Mouse (Mus musculus): ENCODE results near the gene Gm4756.
"Not testable (repeated sequence)": the region's sequence is repeated elsewhere in the genome, so short reads cannot be mapped to it uniquely, and the experiment has no call there.

Gene Gm4756

GRCm38 (mm10) chr12:72648921-72649320 is 540 bp downstream of the Gm4756 start:
- no peak for DNase-seq

GRCm38 (mm10) chr12:72638025-72638424 is 11.4 kb downstream of the Gm4756 start:
- DNase-seq: no peak

DNA sequence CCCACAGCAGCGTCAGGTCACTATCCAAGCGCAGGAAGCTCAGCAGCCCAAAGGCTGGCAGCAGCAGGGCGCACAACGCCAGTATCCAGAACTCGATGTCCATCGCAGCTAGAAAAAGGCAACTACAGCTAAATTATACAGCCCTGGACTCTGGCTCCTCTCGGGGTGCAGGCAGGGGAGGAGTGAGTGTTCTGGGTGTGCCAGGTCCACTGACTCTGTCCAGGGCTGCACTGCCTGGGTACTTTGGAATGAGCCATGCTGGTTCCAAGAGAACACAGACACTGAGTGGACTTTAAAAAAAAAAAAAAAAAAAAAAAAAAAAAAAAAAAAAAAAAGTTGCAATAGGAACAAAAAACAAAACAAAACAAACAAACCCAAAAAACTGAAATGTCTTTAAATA is 20.7 kb downstream of the Gm4756 start:
- DNase-seq: no peak

GRCm38 (mm10) chr12:72622853-72623496 is 26.5 kb downstream of the Gm4756 start:
- DNase-seq: no peak

DNA sequence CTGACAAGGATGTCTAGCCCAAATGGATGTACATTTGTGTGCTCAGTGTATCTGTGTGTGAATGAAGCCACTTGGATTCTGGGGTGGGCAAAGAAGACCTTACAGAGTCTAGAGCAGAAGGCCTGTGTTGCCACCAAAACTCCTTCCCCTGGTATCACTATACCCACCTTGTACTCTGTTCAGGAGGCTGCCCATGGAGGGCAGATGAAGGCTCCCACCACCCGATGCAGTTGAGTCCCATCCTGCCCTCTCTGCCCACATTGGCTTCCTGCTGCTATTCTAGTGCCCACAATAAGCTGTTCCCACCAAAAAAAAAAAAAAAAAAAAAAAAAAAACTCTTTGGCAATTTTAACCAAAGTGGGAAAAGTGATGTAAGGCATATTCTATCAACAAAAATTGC is 28.0 kb downstream of the Gm4756 start:
- no peak for DNase-seq

DNA sequence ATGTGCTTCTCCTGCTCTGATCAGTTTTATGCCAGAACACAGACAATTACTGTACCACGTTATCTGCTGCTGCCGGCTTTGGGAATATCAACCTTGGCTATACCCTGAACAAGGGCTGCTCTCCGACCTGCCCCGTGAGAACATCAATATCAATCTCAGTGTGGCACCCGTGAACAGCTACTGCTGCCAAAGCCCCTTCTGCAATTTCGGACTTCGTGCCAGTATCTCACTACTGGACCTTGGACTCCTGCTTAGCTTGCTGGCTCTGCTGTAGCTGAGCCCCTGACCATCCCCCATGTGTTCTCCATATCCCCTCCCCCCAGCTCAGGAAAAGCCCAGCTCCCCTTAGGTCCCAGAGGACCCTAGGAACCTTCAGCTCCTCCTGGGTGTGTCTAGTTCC is 28.6 kb downstream of the Gm4756 start:
- DNase-seq: no peak

DNA sequence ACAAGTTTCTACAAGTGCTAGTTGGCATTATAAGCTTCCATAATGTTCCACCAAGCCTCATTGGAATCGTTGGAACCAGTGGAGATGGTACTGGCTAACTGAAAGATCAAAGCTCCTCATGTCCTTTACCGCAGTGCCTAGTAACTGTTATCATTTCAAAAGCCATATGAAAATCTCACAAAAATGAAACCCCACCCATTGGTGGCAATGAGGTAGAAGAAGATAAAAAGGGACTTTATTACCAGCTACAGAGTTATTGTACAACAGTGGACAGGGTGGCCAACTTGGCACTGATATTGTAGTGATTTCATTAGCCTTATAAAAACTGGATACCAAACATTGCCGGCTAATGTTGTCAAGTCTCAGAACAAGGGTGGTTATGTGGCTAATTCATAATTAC is 37.4 kb downstream of the Gm4756 start:
- DNase-seq: no peak

DNA sequence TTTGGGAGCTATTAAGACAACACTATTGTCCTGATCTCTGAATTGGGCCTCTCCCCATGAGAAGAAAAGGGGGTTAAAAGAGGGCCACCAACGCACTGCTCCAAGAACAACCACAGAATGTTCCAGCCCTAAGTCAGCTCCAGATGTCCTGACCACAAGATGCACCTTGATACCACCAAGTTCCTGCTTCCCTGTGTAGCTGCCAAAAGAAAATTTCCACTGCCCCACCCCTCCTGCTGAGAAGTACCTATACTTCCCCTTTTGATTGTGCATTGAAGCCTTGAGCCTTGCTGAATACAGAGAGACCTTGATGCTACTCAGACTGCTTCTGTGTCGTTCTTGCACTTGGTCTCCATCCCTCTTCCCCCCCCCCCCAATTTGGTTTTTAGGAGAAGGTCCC is 50.7 kb downstream of the Gm4756 start:
- not testable (repeated sequence) for DNase-seq

DNA sequence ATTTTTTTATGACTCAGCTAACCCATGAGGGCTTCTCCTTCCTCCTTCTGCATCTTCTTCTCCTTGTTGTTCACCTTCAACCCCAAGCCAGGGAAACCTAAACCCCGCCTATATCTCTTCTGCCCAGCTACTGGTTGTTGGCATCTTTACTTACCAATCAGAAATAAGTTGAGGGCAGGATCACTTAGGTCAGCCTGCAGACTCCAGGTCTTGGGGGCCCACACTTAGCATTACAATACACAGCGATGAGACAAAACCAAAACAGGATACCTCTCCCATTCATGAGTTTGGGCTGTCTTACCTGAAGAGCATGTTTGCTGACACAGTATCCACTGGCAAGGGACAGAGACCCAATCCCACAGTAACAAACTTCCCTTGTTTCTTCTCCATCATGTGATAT is 55.5 kb downstream of the Gm4756 start:
- DNase-seq: no peak

DNA sequence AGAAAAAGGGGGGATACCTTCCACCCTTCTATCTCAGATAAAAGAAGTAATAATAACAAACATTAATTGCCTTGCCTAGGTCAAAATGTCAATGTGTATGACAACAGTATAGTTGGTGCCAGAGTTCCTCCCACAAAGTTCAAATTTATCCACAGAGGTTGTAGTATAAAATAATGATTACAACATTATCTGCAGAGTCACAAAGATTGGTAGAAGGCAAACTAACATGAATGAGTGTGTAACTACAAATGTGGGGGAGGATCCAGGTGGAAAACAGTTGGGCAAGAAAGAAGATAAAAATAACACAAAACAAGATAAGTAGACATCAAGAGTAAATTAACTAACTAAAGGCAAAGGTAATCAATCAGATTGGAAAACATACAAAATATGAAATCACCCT is 56.5 kb downstream of the Gm4756 start:
- DNase-seq: no peak

DNA sequence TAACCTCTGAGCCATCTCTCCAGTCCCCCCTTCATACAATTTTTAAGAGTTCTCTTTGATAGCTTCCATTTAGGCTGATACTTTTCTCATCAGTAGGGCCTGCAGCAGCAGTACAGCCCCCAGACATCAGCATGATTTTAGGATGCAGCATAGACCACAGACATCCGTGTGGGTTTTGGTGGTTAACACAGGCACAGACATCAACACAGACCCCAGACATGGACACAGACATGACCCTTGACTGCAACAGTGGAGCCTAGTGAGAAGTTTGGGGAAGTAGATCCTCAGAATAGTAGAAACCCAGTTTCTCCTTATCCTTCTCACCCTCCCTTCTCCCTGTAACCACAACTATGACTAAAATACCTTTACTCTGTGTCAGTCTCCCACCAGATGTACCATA is 64.1 kb downstream of the Gm4756 start:
- no peak for DNase-seq

DNA sequence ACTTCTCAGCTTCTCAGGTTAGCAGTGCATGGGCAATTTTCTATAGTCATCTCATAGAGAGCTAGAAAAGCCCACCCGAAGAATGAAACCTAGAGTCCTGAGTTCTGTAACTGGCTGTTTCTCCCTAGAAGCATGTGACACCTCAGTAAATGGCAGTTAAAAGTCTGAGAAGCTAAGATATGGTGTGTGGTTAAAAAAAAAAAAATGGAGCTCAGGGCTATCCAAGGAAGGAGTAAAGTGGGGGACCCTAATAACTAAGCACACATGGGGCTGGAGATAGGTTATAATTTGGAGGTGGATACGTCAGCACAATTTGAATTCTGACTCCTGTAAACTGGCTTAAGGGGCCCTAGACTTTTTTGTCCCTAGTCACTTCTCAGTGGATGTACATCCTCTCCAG is 66.4 kb downstream of the Gm4756 start:
- no peak for DNase-seq

DNA sequence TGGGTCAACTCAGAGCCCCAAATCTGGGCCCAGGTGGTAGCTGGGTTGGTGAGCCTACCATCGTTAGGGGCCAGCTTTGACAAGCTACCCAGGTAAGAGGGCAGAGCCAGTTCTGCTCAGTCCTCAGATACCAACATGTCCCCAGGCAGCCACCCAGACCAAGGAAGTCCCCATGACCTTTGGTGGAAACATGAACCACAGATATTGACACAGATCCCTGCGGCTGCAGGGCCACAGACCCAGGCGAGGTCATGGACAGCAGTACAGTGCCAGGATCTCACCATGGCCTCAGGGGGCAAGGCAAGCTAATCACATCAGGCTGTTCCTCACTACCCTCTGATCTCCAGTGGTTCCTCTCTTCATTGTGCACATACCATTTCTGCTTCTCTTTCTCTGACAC is 67.4 kb downstream of the Gm4756 start:
- DNase-seq: no peak

- DNase-seq: no peak
These were observed 85.1 kb downstream of the Gm4756 start for GRCm38 (mm10) chr12:72564281-72564795.

DNA sequence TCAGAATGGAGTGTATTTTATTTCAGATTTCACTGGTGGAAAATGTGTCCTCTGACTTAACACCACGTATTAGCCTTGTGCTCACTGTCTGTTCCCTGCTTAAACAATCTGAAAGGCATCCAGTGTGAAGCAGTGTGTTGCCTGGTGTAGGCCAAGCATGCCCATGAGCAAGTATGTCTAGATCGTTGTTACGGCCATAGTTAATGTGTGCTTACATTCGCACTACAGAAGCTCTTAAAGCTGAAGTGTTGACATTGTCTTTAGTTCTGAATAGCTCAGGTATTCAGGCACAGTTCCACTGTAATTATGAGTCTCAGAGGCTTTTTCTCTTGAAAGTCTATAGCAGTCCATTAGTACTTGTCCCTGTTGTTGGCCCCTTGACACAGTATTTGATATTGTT is 95.1 kb downstream of the Gm4756 start:
- no peak for DNase-seq

GRCm38 (mm10) chr12:72538571-72538970 is 110.9 kb downstream of the Gm4756 start:
- no peak for DNase-seq

DNA sequence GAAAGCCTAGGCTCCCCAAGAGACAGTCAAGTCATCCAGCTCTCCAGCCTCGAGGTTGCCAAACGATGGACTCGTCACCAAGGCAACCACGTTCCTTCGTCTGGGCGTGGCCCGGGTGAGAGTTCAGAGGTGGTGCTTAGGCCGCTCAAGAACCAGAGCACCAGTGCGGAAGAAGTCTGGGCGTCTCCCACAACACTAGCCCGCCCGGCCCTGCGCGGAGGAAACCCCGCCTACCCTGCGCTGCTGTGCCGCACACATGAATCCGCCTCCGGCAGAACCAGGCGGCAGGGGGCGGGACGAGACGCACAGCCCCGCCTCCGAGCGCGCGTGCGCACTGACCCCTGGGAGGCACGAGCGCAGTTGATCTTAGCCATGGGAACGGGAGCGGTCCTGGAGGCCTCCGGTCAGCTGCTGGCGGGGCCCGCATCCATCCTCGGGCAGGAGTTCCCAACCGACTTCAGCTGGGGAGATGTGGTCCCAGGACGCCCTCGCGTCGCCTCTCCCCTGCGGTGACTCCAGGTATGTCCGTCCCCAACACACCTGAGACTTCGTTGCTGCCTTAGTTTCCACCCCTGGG is 113.4 kb downstream of the Gm4756 start, which contains the start of gene Pcnx4:
Pcnx4 (plus strand) TSS at position 363 of the 577 bp plus-strand sequence.
- DNase-seq: peak; percentile 91 to 97

DNA sequence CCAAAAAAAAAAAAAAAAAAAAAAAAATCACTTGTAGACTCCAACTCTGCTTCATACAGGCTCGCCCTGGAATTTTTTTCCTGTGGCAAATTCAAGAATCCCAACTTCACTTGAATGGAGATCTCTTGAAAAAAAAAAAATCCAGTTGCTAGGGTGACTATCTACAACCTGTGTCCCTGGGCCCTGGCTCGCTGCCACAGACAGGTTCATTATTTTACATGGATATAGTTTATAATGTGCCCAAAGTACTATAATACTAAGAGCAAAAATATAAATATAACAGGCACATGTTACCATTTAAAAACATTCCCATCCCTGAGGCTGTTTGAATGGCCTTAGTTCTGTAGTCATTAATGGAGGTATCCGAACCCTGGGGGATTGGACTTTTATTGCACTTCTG is 113.9 kb downstream of the Gm4756 start:
- no peak for DNase-seq

GRCm38 (mm10) chr12:72533986-72534385 is 115.5 kb downstream of the Gm4756 start:
- no peak for DNase-seq

GRCm38 (mm10) chr12:72532303-72532702 is 117.2 kb downstream of the Gm4756 start:
- DNase-seq: no peak
